Mouse (Mus musculus) hindbrain, postnatal 0 days (tissue): ENCODE results near the gene Kcnh2. TPM values are rescaled to one million over a fixed set of nuclear protein-coding genes. Genes with fewer than 3 reads are reported as not detected.

Experiments used
- ATAC-seq: fragments of 200-750 bp; cut with Nextera tagmentation; 2 replicates; pipeline ENCODE4 v1.8.0; 2017; ENCODE audit warnings: mild to moderate bottlenecking, moderate TSS enrichment, moderate library complexity
- DNase-seq: peaks from one replicate; pipeline ENCODE4 v3.0.0-alpha.2; 2015; ENCODE audit warnings: low spot score
- H3K27ac ChIP-seq: fragments of 300-500 bp; sonication (generic); 2 replicates; pipeline ENCODE4 v1.5.1; 2014; ENCODE audit warnings: mild to moderate bottlenecking
- H3K27me3 ChIP-seq: fragments of 300-500 bp; sonication (generic); 2 replicates; pipeline ENCODE4 v1.6.1; 2014; ENCODE audit warnings: low read length, mixed read lengths; ENCODE audit not compliant: insufficient read depth
- H3K36me3 ChIP-seq: fragments of 300-500 bp; sonication (generic); 2 replicates; pipeline ENCODE4 v1.6.1; 2014; ENCODE audit warnings: low read length, mixed read lengths; ENCODE audit not compliant: insufficient read depth
- H3K4me1 ChIP-seq: fragments of 300-500 bp; sonication (generic); 2 replicates; pipeline ENCODE4 v1.6.1; 2014; ENCODE audit warnings: antibody characterized with exemption, low read length, mixed read lengths; ENCODE audit not compliant: insufficient read depth
- H3K4me2 ChIP-seq: fragments of 300-500 bp; sonication (generic); 2 replicates; pipeline ENCODE4 v1.6.1; 2014; ENCODE audit warnings: low read depth, mild to moderate bottlenecking, low read length, moderate library complexity, mixed read lengths
- H3K4me3 ChIP-seq: fragments of 300-500 bp; sonication (generic); 2 replicates; pipeline ENCODE4 v1.5.1; 2014; ENCODE audit warnings: low read length
- H3K9ac ChIP-seq: fragments of 300-500 bp; sonication (generic); replicated peaks from 2 replicates; pipeline ENCODE4 v1.6.1; 2014; ENCODE audit warnings: mild to moderate bottlenecking, low read length, moderate library complexity, mixed read lengths
- H3K9me3 ChIP-seq: fragments of 300-500 bp; sonication (generic); 2 replicates; pipeline ENCODE4 v1.6.1; 2016; ENCODE audit warnings: low read length, mixed read lengths
- CTCF ChIP-seq: IDR thresholded peaks from 2 replicates; pipeline ENCODE4 v1.5.1; 2016; ENCODE audit warnings: antibody characterized with exemption, control low read depth, low read depth
- WGBS: fragments of 180-500 bp; shearing (Covaris S2); extraction: QIAGEN DNeasy Blood & Tissue Kit; methylation state at CpG from one replicate; pipeline ENCODE4 v1.1.7; 2014; 5-methylcytosine and 5-hydroxymethylcytosine counted together
- polyA plus RNA-seq: library from polyadenylated mRNA; unstranded; fragments of >200 nt; fragmentation: Nextera tagmentation; extraction: Ambion mirVana; gene quantifications from 2 replicates; pipeline ENCODE4 v1.2.1, GENCODE M21; 2015
- total RNA-seq: library from RNA; depleted of rRNA; stranded (reverse); fragments of >200 nt; gene quantifications from 2 replicates; pipeline ENCODE4 v1.2.3, GENCODE M21; 2014

Gene Kcnh2
- total and polyA plus RNA-seq, 2 experiments from 2014 or later = 11.5 to 70.5 TPM

DNA sequence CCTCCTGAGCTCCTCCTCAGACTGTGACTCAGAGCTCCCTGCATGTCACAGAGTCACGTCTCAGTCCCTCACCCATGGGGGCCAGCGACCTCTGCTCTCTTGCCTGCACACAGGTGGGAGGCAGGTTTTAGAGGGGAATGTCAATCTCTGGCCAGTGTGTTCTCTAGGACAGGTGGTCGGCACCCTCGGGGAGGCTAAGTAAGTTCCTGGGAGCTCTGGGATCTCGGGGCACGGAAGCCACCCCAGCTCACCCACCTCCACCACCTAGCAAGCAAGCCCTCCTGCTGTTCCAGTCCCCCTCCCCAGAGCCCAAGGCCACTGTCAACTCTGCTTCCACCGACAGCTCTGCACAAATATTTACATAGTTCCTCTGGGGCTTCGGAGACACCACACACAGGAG lies 8.4 kb downstream of the Kcnh2 start:
- WGBS = 57% methylated on average over 8 of the region's 8 CpGs
- Histone ChIP-seq H3K4me1 (peaks cover 12% of the 10 kb centered on the region), H3K4me3 (no peak overlapping the region), H3K36me3 (no peaks in the 10 kb centered on the region), H3K9me3 (no peaks in the 10 kb centered on the region), H3K27me3 (no peaks in the 10 kb centered on the region), H3K9ac (no peak overlapping the region), H3K4me2 (no peak overlapping the region), H3K27ac (no peak overlapping the region)
- TF ChIP-seq CTCF = no peak
- ATAC-seq (no peak), DNase-seq (no peak)

DNA sequence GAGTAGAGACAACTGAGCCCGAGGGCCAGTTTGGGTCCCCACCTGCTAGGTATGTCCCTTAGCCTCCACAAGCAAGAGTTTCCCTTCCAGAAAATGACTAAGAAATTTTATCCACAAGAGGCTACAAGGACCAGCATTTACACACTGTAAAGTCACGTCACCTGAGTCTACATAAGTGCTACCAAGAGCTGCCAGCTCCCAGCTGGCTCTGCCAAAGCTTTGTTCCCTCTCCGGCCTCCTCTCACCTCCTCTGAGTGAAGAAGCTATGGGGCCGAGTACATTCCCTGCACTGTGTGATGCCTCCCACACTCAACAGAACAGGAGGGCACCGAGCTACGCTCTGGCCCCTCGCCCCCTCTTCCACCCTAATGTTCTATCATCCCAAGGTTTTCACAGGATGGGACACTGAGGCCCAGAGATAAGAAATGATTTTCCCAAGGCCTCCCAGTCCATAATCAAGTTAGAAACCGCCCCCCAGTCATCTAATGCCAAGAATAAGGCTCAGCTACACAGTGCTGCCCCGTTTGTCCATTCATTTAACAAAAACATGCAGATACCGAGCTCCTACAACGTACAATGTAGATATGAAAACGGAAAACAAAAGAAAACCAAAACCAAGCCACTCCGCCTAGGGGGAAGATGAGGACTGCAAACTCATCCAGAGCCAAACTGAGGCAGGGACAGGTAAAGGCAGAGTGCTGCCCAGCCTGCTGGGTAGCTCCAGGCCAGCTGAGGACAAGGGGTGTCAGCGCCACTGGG lies 9.0 kb downstream of the Kcnh2 start:
- Histone ChIP-seq H3K36me3 (no peaks in the 10 kb centered on the region), H3K9ac (no peak overlapping the region), H3K27ac (no peak overlapping the region), H3K27me3 (no peaks in the 10 kb centered on the region), H3K4me3 (no peak overlapping the region), H3K4me2 (no peak overlapping the region), H3K9me3 (no peaks in the 10 kb centered on the region), H3K4me1 (peaks cover 12% of the 10 kb centered on the region)
- TF ChIP-seq CTCF = no peak
- ATAC-seq = no peak
- 77% methylated on average over 14 of the region's 14 CpGs for WGBS
- no peak for DNase-seq

DNA sequence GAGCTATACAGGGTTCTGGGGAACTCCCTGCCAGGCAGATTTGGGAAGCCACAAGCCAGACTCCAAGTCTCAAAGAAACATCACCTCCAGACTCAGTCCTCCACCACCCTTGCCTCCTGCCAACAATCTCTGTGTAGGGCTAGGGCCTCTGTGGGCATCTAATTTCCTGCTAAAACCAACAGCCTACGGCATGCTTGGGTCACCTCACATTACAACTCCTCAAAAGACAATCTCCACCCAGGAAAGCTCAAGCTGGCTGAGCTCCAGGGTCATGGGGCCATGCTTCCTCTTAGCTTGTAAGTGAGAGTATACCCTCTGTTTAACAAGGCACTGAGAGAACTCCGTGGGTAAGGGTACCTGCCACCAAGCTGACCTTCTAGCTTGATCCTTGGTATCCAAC lies 13.6 kb downstream of the Kcnh2 start:
- H3K9ac ChIP-seq = no peak overlapping the region
- no peak for TF ChIP-seq CTCF
- no peak for DNase-seq
- no peak overlapping the region for H3K27ac ChIP-seq
- H3K4me3 ChIP-seq = no peak overlapping the region
- 0 out of 2 replicates have a peak, but pooled peaks cover 2% of the 10 kb centered on the region for H3K4me1 ChIP-seq
- ATAC-seq = no peak
- H3K9me3 ChIP-seq = no peaks in the 10 kb centered on the region
- no peaks in the 10 kb centered on the region for H3K36me3 ChIP-seq
- H3K27me3 ChIP-seq = no peaks in the 10 kb centered on the region
- no peak overlapping the region for H3K4me2 ChIP-seq
- 45% methylated on average over 2 of the region's 2 CpGs for WGBS

DNA sequence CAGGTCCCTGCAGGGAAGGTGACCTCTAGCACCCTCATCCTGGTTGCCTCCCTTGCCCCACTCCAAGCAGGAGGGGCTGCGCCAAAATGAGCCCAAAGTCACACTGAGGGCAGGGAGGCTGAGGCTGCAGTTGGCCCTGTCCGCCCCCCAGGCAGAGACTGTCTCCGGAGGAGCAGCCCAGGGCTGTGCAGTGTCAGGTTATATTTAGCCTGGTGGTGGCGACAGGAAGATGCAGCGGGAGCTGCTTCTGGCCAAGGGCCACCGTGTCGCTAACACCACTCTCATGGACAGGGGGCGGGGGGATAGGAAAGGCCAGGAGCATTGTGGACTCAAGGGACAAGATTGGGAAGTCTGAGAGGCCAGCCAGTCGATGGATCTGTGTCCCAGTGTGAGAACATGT lies 14.0 kb downstream of the Kcnh2 start:
- H3K27ac ChIP-seq = no peak overlapping the region
- H3K36me3 ChIP-seq = no peaks in the 10 kb centered on the region
- no peak for ATAC-seq
- peak; percentile 47 for TF ChIP-seq CTCF
- DNase-seq = no peak
- no peak overlapping the region for H3K4me2 ChIP-seq
- H3K4me3 ChIP-seq = no peak overlapping the region
- WGBS = 30% methylated on average over 9 of the region's 9 CpGs
- H3K4me1 ChIP-seq = 0 out of 2 replicates have a peak, but pooled peaks cover 2% of the 10 kb centered on the region
- no peak overlapping the region for H3K9ac ChIP-seq
- no peaks in the 10 kb centered on the region for H3K27me3 ChIP-seq
- H3K9me3 ChIP-seq = no peaks in the 10 kb centered on the region

DNA sequence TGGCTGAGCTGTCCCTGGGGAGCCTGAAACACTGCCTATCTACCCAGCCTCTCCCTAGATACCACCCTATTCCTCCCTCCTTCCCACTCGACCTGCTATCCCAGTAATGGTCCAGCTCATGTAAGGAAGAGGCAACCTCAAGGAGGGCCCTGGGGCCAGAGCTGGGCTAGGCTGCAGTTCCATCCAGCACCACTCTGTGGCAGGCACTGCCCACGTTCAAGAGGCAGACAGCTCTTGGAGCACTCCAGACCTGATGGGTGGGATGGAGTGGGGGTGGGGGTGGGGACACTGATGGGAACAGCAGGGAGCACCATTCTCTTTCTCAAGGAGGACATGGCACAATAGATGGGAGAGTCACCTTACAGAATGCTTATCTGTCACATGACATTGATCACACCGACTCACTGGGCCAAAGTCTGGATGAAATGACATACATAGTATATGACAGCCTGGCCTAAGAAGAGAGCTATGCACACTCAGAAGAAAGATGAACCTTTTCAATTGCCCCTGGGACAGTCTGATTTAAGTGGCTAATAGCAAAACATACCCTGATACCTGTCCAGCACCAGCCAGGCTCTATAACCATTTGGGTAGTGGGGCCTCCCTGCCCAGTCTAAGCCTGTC lies 15.4 kb downstream of the Kcnh2 start:
- TF ChIP-seq CTCF = peak; percentile 87
- no peak overlapping the region for H3K27ac ChIP-seq
- H3K4me1 ChIP-seq = 0 out of 2 replicates have a peak, but pooled peaks cover 2% of the 10 kb centered on the region
- H3K4me2 ChIP-seq = no peak overlapping the region
- H3K36me3 ChIP-seq = 0 out of 2 replicates have a peak, but pooled peaks cover 4% of the 10 kb centered on the region
- no peaks in the 10 kb centered on the region for H3K27me3 ChIP-seq
- peak; percentile 74 for DNase-seq
- no peaks in the 10 kb centered on the region for H3K9me3 ChIP-seq
- no peak overlapping the region for H3K4me3 ChIP-seq
- peak; percentile 89 for ATAC-seq
- WGBS = 16% methylated on average over 3 of the region's 3 CpGs
- no peak overlapping the region for H3K9ac ChIP-seq

DNA sequence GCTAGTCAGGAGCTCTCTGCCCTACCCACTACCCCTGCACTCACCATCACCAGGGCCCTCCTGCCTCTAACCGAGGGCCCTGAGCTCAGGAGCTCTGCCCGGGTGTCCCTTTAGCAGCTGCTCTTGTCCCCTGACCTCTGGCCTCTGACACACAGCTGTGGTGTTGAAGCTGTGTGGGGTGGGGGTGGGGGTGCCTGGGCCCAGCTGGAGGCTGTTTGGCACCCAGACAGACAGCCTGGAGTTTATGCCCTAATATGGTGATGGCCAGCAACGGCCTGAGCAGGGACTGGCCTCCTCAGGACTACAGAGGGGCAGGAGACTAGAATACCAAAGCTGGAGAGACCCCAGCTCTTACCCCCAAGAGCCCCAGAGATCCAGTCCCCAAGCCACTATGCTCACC lies 16.7 kb downstream of the Kcnh2 start:
- H3K4me3 ChIP-seq = no peak overlapping the region
- no peaks in the 10 kb centered on the region for H3K9me3 ChIP-seq
- 42% methylated on average over 3 of the region's 3 CpGs for WGBS
- H3K4me2 ChIP-seq = no peak overlapping the region
- H3K36me3 ChIP-seq = 0 out of 2 replicates have a peak, but pooled peaks cover 4% of the 10 kb centered on the region
- no peaks in the 10 kb centered on the region for H3K27me3 ChIP-seq
- TF ChIP-seq CTCF = no peak
- ATAC-seq (no peak), DNase-seq (no peak)
- H3K9ac ChIP-seq = no peak overlapping the region
- H3K27ac ChIP-seq = no peak overlapping the region
- H3K4me1 ChIP-seq = peaks cover 8% of the 10 kb centered on the region

DNA sequence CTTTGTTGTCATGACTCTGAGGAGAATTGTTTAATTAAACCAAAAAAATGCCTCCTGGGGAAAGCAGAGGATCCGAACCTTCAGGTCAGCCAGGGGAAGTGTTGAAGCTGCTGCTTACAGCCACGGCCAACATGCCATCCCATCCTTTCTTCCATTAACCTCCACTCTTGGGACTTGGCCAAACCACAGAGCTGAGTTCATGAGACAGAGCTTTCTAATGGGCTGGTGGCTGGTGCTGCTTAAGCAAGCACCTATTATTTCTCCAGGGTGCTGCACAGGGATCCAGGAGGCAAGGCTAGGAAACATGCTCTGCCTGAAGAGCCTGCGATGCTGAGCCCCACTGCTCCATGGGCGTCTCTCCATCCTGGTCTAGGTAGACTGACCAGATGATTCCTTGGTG lies 19.0 kb downstream of the Kcnh2 start:
- WGBS = 69% methylated on average over 4 of the region's 4 CpGs

More for the DNA sequence above, 19.0 kb downstream of the Kcnh2 start:
- H3K9ac ChIP-seq = no peak overlapping the region
- H3K4me3 ChIP-seq = no peak overlapping the region
- no peak overlapping the region for H3K4me2 ChIP-seq
- H3K4me1 ChIP-seq = peaks cover 22% of the 10 kb centered on the region
- no peak for TF ChIP-seq CTCF
- H3K36me3 ChIP-seq = 0 out of 2 replicates have a peak, but pooled peaks cover 4% of the 10 kb centered on the region
- no peak overlapping the region for H3K27ac ChIP-seq
- H3K27me3 ChIP-seq = no peaks in the 10 kb centered on the region
- DNase-seq = no peak
- ATAC-seq = no peak
- H3K9me3 ChIP-seq = no peaks in the 10 kb centered on the region
